Mouse (Mus musculus) central nervous system, embryonic 14 days (tissue): Measurements from ENCODE around the gene Cracr2a. TPM values are rescaled to one million over a fixed set of nuclear protein-coding genes. Genes with fewer than 3 reads are reported as not detected.

Source experiments
- polyA plus RNA-seq: library from polyadenylated mRNA; depleted of rRNA; stranded (reverse); fragments of >200 nt; gene quantifications from 2 replicates; pipeline ENCODE4 v1.2.3, GENCODE M21; 2012; rRNA removed

Cracr2a gene
- polyA plus RNA-seq: 0.27 and 0.40 TPM in 2 replicates

GRCm38 (mm10) chr6:127561231-127562020 is at the start of gene Cracr2a:
Gene Cracr2a (plus strand): TSS chr6:127561338.

Other genes starting within 250 kb of the Cracr2a start
- 75.1 and 78.8 TPM in 2 replicates for gene Parp11, start 114.5 kb upstream of the Cracr2a start, polyA plus RNA-seq
- 17.4 and 17.9 TPM in 2 replicates for gene Prmt8, start 208.1 kb downstream of the Cracr2a start, polyA plus RNA-seq